Mouse (Mus musculus) macrophage (primary cell): ENCODE results near the gene Oas3. TPM values are rescaled to one million over a fixed set of nuclear protein-coding genes. Genes with fewer than 3 reads are reported as not detected.

Experiments
- H3K27ac ChIP-seq: fragments of 350-480 bp; formaldehyde crosslinking; 2 replicates; pipeline ENCODE4 v1.9.0; 2021
- H3K36me3 ChIP-seq: fragments of 350-480 bp; formaldehyde crosslinking; 2 replicates; pipeline ENCODE4 v1.9.0; 2021; ENCODE audit errors: inconsistent target
- H3K4me3 ChIP-seq: fragments of 350-480 bp; formaldehyde crosslinking; 2 replicates; pipeline ENCODE4 v1.9.0; 2021; ENCODE audit errors: inconsistent target
- H3K79me2 ChIP-seq: fragments of 350-480 bp; formaldehyde crosslinking; 2 replicates; pipeline ENCODE4 v1.9.0; 2021; ENCODE audit errors: inconsistent target
- WGBS: methylation state at CpG from one replicate; pipeline ENCODE4 v1.1.7; 2026; ENCODE audit warnings: inconsistent platforms; ENCODE audit not compliant: missing documents; 5-methylcytosine and 5-hydroxymethylcytosine counted together
- polyA plus RNA-seq: library from polyadenylated mRNA; stranded (reverse); fragments of 250-400 nt; gene quantifications from 3 replicates; pipeline ENCODE4 v1.2.4, GENCODE M21; 2018; ENCODE audit warnings: inconsistent platforms

Oas3 gene
- polyA plus RNA-seq, 1 experiment from 2014 or later: 41.1 TPM

- Histone ChIP-seq H3K79me2 (no peaks in the 10 kb centered on the region), H3K27ac (no peak overlapping the region), H3K4me3 (no peak overlapping the region), H3K36me3 (no peaks in the 10 kb centered on the region)
- 95% methylated on average over 3 of the region's 3 CpGs for WGBS
Measured at GRCm38 (mm10) chr5:120703660-120704059, 73.8 kb downstream of the Oas3 start.

Other genes with a start within 250 kb of the Oas3 start
- gene Tpcn1, start 189.0 kb downstream of the Oas3 start, polyA plus RNA-seq: 36.3 to 96.0 TPM (median 65.2 TPM) in 3 replicates
- gene Iqcd, start 188.6 kb downstream of the Oas3 start, polyA plus RNA-seq: 0.37 to 0.52 TPM in 2 of 3 replicates, not detected in the other
- 4.5 to 4.9 TPM (median 4.8 TPM) in 3 replicates for gene Rita1, start 165.1 kb downstream of the Oas3 start, polyA plus RNA-seq
- 21.7 to 39.1 TPM (median 25.0 TPM) in 3 replicates for gene Ddx54, start 164.9 kb downstream of the Oas3 start, polyA plus RNA-seq
- not detected in 3 replicates for gene Cfap73, start 143.4 kb downstream of the Oas3 start, polyA plus RNA-seq
- gene Rasal1, start 128.8 kb downstream of the Oas3 start, polyA plus RNA-seq: 0.11 to 0.14 TPM in 2 of 3 replicates, not detected in the other
- gene Dtx1, start 65.7 kb downstream of the Oas3 start, polyA plus RNA-seq: 0.24 TPM in 1 of 3 replicates, not detected in the others
- 26.5 to 90.9 TPM (median 28.2 TPM) in 3 replicates for gene Oas2, start 27.8 kb downstream of the Oas3 start, polyA plus RNA-seq
- gene Oas1e, start 17.9 kb upstream of the Oas3 start, polyA plus RNA-seq: not detected in 3 replicates
- gene Oas1c, start 34.9 kb upstream of the Oas3 start, polyA plus RNA-seq: 3.1 to 7.0 TPM (median 4.3 TPM) in 3 replicates
- gene Oas1f, start 69.7 kb upstream of the Oas3 start, polyA plus RNA-seq: not detected in 3 replicates
- gene Oas1h, start 83.8 kb upstream of the Oas3 start, polyA plus RNA-seq: not detected in 3 replicates
- gene Oas1g, start 110.0 kb upstream of the Oas3 start, polyA plus RNA-seq: 28.9 to 92.9 TPM (median 65.8 TPM) in 3 replicates
- gene Oas1a, start 129.9 kb upstream of the Oas3 start, polyA plus RNA-seq: 69.3 to 185 TPM (median 154 TPM) in 3 replicates
- gene Oas1d, start 136.9 kb upstream of the Oas3 start, polyA plus RNA-seq: not detected in 3 replicates
- not detected in 3 replicates for gene Rph3a, start 232.4 kb upstream of the Oas3 start, polyA plus RNA-seq